Mouse (Mus musculus): Measurements from ENCODE around the gene Olfr670. TPM values are rescaled to one million over a fixed set of nuclear protein-coding genes. Genes with fewer than 3 reads are reported as not detected.

Gene Olfr670
- polyA plus RNA-seq (2012; ENCODE audit: low replicate concordance): not detected in 2 replicates

DNA sequence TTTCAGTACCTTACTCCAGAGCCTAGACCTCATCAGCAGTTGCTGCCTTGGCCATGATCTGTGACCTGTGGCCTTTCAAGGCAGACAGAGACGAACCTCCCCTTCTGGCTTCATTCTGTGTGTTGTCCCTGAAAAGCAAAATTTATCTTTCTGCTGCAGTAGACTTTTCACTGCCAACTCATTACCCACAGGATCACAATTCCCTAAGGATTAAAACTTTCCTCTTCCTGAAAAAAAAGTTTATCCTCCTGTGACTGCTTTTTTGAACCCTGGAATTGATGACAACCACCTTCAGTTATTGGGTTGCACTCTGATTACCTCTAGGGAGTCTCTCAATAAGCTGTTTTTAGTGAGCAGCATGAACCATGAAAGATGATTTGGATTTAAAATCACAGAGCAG lies at the start of gene Olfr670:
TSS of gene Olfr670 (minus strand) at position 101 of the 400 bp plus-strand sequence.

DNA sequence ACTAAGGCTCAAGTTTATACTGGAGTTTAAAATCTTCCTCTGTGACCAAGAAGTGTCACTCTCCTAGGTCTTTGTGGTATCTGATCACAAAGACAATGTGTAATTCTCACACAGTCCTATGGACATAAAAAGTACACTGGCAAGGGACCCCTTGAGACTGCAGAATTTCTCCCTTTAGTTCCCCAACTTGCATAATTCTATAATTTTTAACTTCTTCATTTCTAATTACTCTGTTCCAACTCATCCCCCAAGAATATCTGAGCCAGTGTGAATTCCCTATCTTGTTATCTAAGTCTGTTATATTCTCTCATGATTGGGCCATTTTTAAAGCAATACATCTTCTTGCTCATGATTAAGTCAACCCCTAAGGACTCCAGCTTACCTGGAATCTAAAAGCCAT lies 39.5 kb upstream of the Olfr670 start, which contains the start of gene Olfr672:
TSS of gene Olfr672 (minus strand) at position 101 of the 400 bp plus-strand sequence.

DNA sequence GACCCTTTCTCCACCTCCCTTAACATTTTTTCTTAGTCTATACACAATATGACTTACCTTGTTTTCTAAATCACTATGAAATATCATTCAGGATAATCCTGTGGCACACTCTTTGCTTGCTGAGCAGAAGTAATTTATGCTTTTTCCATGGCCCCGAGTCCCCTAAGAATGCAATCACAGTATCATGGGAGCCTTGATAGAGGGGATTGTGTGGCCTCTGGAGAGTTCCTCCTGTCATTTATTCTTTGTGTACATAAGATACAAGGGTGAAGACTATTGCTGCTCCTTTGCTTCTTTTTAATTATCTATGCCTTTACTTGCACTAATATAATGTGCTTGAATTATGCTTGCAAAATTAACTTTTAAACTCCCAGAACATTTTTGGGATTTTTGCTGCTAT lies 16.6 kb upstream of the Olfr670 start, which contains the start of gene Olfr671:
TSS of gene Olfr671 (minus strand) at position 101 of the 400 bp plus-strand sequence.

DNA sequence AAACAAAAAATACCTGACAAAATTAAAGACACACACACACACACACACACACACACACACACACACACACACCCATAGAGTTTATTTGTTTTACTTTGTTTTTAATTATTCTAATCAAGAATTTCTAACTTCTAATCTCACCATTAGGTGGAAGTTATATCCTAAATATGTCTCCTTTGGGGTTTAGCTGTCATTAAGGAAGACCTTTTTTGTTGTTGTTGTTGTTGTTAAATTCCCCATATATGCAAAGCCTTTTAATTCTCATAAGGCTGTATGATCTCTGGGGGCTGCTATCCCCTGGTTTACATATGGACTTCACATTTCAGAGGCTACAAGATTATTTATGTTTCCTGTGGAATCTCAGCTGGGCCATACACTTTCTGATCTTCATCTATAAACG lies 28.5 kb downstream of the Olfr670 start, which contains the start of gene Olfr669:
TSS of gene Olfr669 (plus strand) at position 301 of the 400 bp plus-strand sequence.

DNA sequence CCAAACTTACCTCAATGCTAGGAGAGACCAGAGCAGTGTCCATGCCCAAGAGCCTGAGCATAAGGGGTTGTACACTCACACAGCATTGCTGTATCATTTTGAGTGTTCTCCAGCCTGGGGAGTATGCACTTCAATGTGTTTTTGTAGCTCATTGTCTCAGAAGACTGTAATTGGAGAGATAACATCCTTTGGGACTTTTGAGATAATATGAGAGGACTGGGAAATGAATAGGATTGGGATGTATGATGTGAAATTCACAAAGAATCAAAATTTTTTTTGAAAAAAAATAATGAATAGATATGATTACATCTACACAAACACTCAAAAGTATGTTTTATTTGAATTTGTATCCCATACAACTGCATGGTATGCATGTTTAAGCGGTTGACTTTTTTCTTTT lies 34.5 kb downstream of the Olfr670 start, which contains the start of gene Olfr668:
TSS of gene Olfr668 (minus strand) at position 101 of the 400 bp plus-strand sequence.

DNA sequence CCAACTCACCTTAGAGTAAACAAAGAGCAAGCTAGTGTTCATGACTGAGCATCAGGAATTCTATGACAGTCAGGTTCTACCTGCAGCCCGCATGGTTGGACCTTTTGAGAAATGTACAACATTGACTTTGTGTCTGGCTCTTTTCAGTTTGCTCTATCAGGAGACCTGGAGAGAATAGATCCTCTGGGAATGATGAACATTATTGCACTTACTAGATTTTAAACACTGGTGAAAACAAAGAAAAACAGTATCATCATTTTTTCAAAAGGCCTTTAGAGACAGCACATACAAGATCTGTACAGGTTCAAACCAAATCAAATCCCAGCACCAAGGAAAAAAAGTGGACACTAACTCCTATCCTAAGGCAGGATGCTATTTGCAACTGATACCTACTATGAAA lies 41.0 kb downstream of the Olfr670 start, which contains the start of gene Olfr667:
TSS of gene Olfr667 (minus strand) at position 101 of the 400 bp plus-strand sequence.

Other genes starting within 250 kb of the Olfr670 start
- gene Usp17le, start 185.2 kb downstream of the Olfr670 start, polyA plus RNA-seq (2012; ENCODE audit: low replicate concordance): not detected in 2 replicates
- gene Usp17lb, start 120.0 kb downstream of the Olfr670 start, polyA plus RNA-seq (2012; ENCODE audit: low replicate concordance): not detected in 2 replicates
- gene Usp17la, start 105.6 kb downstream of the Olfr670 start, polyA plus RNA-seq (2012; ENCODE audit: low replicate concordance): not detected in 2 replicates
- gene Olfr665, start 84.6 kb downstream of the Olfr670 start, polyA plus RNA-seq (2012; ENCODE audit: low replicate concordance): not detected in 2 replicates
- gene Olfr666, start 66.7 kb downstream of the Olfr670 start, polyA plus RNA-seq (2012; ENCODE audit: low replicate concordance): not detected in 2 replicates
- 0.19 TPM in 1 of 2 replicates, not detected in the other for gene Olfr667, start 41.1 kb downstream of the Olfr670 start, polyA plus RNA-seq (2012; ENCODE audit: low replicate concordance)
- gene Olfr668, start 34.6 kb downstream of the Olfr670 start, polyA plus RNA-seq (2012; ENCODE audit: low replicate concordance): not detected in 2 replicates
- gene Olfr669, start 28.4 kb downstream of the Olfr670 start, polyA plus RNA-seq (2012; ENCODE audit: low replicate concordance): not detected in 2 replicates
- 0.12 TPM in 1 of 2 replicates, not detected in the other for gene Olfr671, start 16.5 kb upstream of the Olfr670 start, polyA plus RNA-seq (2012; ENCODE audit: low replicate concordance)
- not detected in 2 replicates for gene Olfr672, start 39.4 kb upstream of the Olfr670 start, polyA plus RNA-seq (2012; ENCODE audit: low replicate concordance)
- not detected in 2 replicates for gene Olfr675, start 65.8 kb upstream of the Olfr670 start, polyA plus RNA-seq (2012; ENCODE audit: low replicate concordance)
- gene Olfr676, start 70.1 kb upstream of the Olfr670 start, polyA plus RNA-seq (2012; ENCODE audit: low replicate concordance): not detected in 2 replicates
- gene Olfr677, start 88.8 kb upstream of the Olfr670 start, polyA plus RNA-seq (2012; ENCODE audit: low replicate concordance): not detected in 2 replicates
- not detected in 2 replicates for gene Olfr678, start 101.9 kb upstream of the Olfr670 start, polyA plus RNA-seq (2012; ENCODE audit: low replicate concordance)
- not detected in 2 replicates for gene Olfr679, start 118.6 kb upstream of the Olfr670 start, polyA plus RNA-seq (2012; ENCODE audit: low replicate concordance)
- gene Olfr680-ps1, start 130.2 kb upstream of the Olfr670 start, polyA plus RNA-seq (2012; ENCODE audit: low replicate concordance): not detected in 2 replicates
- not detected in 2 replicates for gene Olfr681, start 154.2 kb upstream of the Olfr670 start, polyA plus RNA-seq (2012; ENCODE audit: low replicate concordance)
- gene Olfr683, start 184.4 kb upstream of the Olfr670 start, polyA plus RNA-seq (2012; ENCODE audit: low replicate concordance): 0.26 TPM in 1 of 2 replicates, not detected in the other
- gene Olfr684, start 201.0 kb upstream of the Olfr670 start, polyA plus RNA-seq (2012; ENCODE audit: low replicate concordance): not detected in 2 replicates
- not detected in 2 replicates for gene Olfr685, start 223.4 kb upstream of the Olfr670 start, polyA plus RNA-seq (2012; ENCODE audit: low replicate concordance)
- gene Olfr686, start 244.9 kb upstream of the Olfr670 start, polyA plus RNA-seq (2012; ENCODE audit: low replicate concordance): not detected in 2 replicates